Mouse (Mus musculus) liver, embryonic 16.5 days (tissue): ENCODE results near the gene Pitpnc1. TPM values are rescaled to one million over a fixed set of nuclear protein-coding genes. Genes with fewer than 3 reads are reported as not detected.
A peak's percentile ranks its signal among the peaks of the same experiment; 100 is the strongest.
"Not testable (repeated sequence)": the region's sequence is repeated elsewhere in the genome, so short reads cannot be mapped to it uniquely, and the experiment has no call there.

Experiments
- ATAC-seq: fragments of 200-750 bp; cut with Nextera tagmentation; 2 replicates; pipeline ENCODE4 v1.8.0; 2017; ENCODE audit warnings: low read depth, mild to moderate bottlenecking, moderate number of reproducible peaks, moderate library complexity
- H3K27ac ChIP-seq: fragments of 300-500 bp; sonication (generic); 2 replicates; pipeline ENCODE4 v1.5.1; 2014; ENCODE audit warnings: mild to moderate bottlenecking, low read length
- H3K27me3 ChIP-seq: fragments of 300-500 bp; sonication (generic); 2 replicates; pipeline ENCODE4 v1.6.1; 2014; ENCODE audit warnings: low read depth, low read length, mixed read lengths; ENCODE audit not compliant: control insufficient read depth, insufficient read depth
- H3K36me3 ChIP-seq: fragments of 300-500 bp; sonication (generic); 2 replicates; pipeline ENCODE4 v1.6.1; 2014; ENCODE audit warnings: mild to moderate bottlenecking; ENCODE audit not compliant: control insufficient read depth, insufficient read depth
- H3K4me1 ChIP-seq: fragments of 300-500 bp; sonication (generic); 2 replicates; pipeline ENCODE4 v1.6.1; 2014; ENCODE audit warnings: low read depth, low read length, mixed read lengths; ENCODE audit not compliant: control insufficient read depth
- H3K4me2 ChIP-seq: fragments of 300-500 bp; sonication (generic); 2 replicates; pipeline ENCODE4 v1.6.1; 2014; ENCODE audit warnings: low read depth, low read length, mixed read lengths
- H3K4me3 ChIP-seq: fragments of 300-500 bp; sonication (generic); 2 replicates; pipeline ENCODE4 v1.5.1; 2014; ENCODE audit warnings: low read depth, mild to moderate bottlenecking, low read length
- H3K9ac ChIP-seq: fragments of 300-500 bp; sonication (generic); 2 replicates; pipeline ENCODE4 v1.6.1; 2014; ENCODE audit warnings: low read depth, low read length
- H3K9me3 ChIP-seq: fragments of 300-500 bp; sonication (generic); replicated peaks from 2 replicates; pipeline ENCODE4 v1.6.1; 2016; ENCODE audit warnings: low read length; ENCODE audit not compliant: control insufficient read depth
- WGBS: fragments of 180-500 bp; shearing (Covaris S2); extraction: QIAGEN DNeasy Blood & Tissue Kit; methylation state at CpG from one replicate; pipeline ENCODE4 v1.1.7; 2014; ENCODE audit not compliant: insufficient replicate concordance; 5-methylcytosine and 5-hydroxymethylcytosine counted together
- polyA plus RNA-seq: library from polyadenylated mRNA; unstranded; fragments of >200 nt; fragmentation: Nextera tagmentation; extraction: Ambion mirVana; gene quantifications from 2 replicates; pipeline ENCODE4 v1.2.1, GENCODE M21; 2015

Pitpnc1 gene
- polyA plus RNA-seq, 1 experiment from 2014 or later: 7.6 TPM

- H3K27ac ChIP-seq, H3K36me3 ChIP-seq, H3K27me3 ChIP-seq, H3K9me3 ChIP-seq, H3K4me1 ChIP-seq, H3K4me2 ChIP-seq, H3K9ac ChIP-seq, ATAC-seq, H3K4me3 ChIP-seq: not testable (repeated sequence)
- 75% methylated on average over 3 of the region's 4 CpGs for whole genome bisulfite sequencing
Observed at GRCm38 (mm10) chr11:107504364-107504763, 33.9 kb upstream of the Pitpnc1 start.

- WGBS: 71% methylated on average over 8 of the region's 8 CpGs
- Histone ChIP-seq H3K27me3 (no peaks in the 10 kb centered on the region), H3K27ac (no peak overlapping the region), H3K9ac (no peak overlapping the region), H3K9me3 (no peaks in the 10 kb centered on the region), H3K4me3 (no peak overlapping the region), H3K4me2 (no peak overlapping the region), H3K36me3 (peaks cover 5% of the 10 kb centered on the region), H3K4me1 (no peaks in the 10 kb centered on the region)
- ATAC-seq: no peak
Observed at GRCm38 (mm10) chr11:107502801-107503200, 32.3 kb upstream of the Pitpnc1 start.

- no peaks in the 10 kb centered on the region for H3K27me3 ChIP-seq
- peaks cover 11% of the 10 kb centered on the region for H3K4me1 ChIP-seq
- WGBS: 80% methylated on average over 3 of the region's 3 CpGs
- H3K9ac ChIP-seq: no peak overlapping the region
- H3K4me2 ChIP-seq: no peak overlapping the region
- H3K36me3 ChIP-seq: peaks cover 28% of the 10 kb centered on the region
- ATAC-seq: no peak
- no peak overlapping the region for H3K4me3 ChIP-seq
- H3K27ac ChIP-seq: no peak overlapping the region
- no peaks in the 10 kb centered on the region for H3K9me3 ChIP-seq
Observed at GRCm38 (mm10) chr11:107484341-107484740, 13.8 kb upstream of the Pitpnc1 start.

GRCm38 (mm10) chr11:107479862-107480203 is 9.3 kb upstream of the Pitpnc1 start:
- WGBS: 0% methylated on average over 10 of the region's 10 CpGs
- H3K27ac ChIP-seq: peak overlapping the region; percentile 86

GRCm38 (mm10) chr11:107479053-107479861 is 8.8 kb upstream of the Pitpnc1 start, which contains the start of gene Psmd12:
TSS of gene Psmd12 (plus strand) at chr11:107479484.
- Histone ChIP-seq H3K27me3 (no peaks in the 10 kb centered on the region), H3K4me1 (peaks cover 11% of the 10 kb centered on the region), H3K36me3 (no peaks in the 10 kb centered on the region), H3K4me2 (peak within 1 kb of the TSS; percentile 75), H3K9ac (peak within 1 kb of the TSS; percentile 97), H3K9me3 (no peaks in the 10 kb centered on the region), H3K27ac (peak within 1 kb of the TSS; percentile 86), H3K4me3 (peak within 1 kb of the TSS; percentile 98)
- WGBS: under 1% methylated on average over 51 of the region's 51 CpGs
- peak; percentile 98 for ATAC-seq

More at GRCm38 (mm10) chr11:107479862-107480203, 9.3 kb upstream of the Pitpnc1 start:
- no peaks in the 10 kb centered on the region for H3K27me3 ChIP-seq
- peak overlapping the region; percentile 98 for H3K4me3 ChIP-seq
- H3K4me2 ChIP-seq: peak overlapping the region; percentile 61
- no peak for ATAC-seq
- peaks cover 11% of the 10 kb centered on the region for H3K4me1 ChIP-seq
- H3K9ac ChIP-seq: peak overlapping the region; percentile 97
- H3K36me3 ChIP-seq: no peaks in the 10 kb centered on the region; the same call in 1 of the 2 replicates
- H3K9me3 ChIP-seq: no peaks in the 10 kb centered on the region

- no peak overlapping the region for H3K4me3 ChIP-seq
- H3K27me3 ChIP-seq: no peaks in the 10 kb centered on the region
- WGBS: 16% methylated on average over 8 of the region's 8 CpGs
- H3K9me3 ChIP-seq: no peaks in the 10 kb centered on the region
- peaks cover 15% of the 10 kb centered on the region for H3K4me1 ChIP-seq
- no peak overlapping the region for H3K4me2 ChIP-seq
- no peak for ATAC-seq
- no peak overlapping the region for H3K27ac ChIP-seq
- no peaks in the 10 kb centered on the region for H3K36me3 ChIP-seq
- H3K9ac ChIP-seq: no peak overlapping the region
Observed at GRCm38 (mm10) chr11:107473137-107473820, 2.8 kb upstream of the Pitpnc1 start.

- ATAC-seq: no peak
- H3K36me3 ChIP-seq: no peaks in the 10 kb centered on the region
- no peaks in the 10 kb centered on the region for H3K9me3 ChIP-seq
- H3K9ac ChIP-seq: no peak overlapping the region
- no peak overlapping the region for H3K4me2 ChIP-seq
- H3K4me1 ChIP-seq: peaks cover 23% of the 10 kb centered on the region
- 85% methylated on average over 3 of the region's 3 CpGs for WGBS
- H3K4me3 ChIP-seq: no peak overlapping the region
- no peak overlapping the region for H3K27ac ChIP-seq
- H3K27me3 ChIP-seq: no peaks in the 10 kb centered on the region
Observed at GRCm38 (mm10) chr11:107472304-107472703, 1.8 kb upstream of the Pitpnc1 start.

- ATAC-seq: no peak
- WGBS: 3% methylated on average over 11 of the region's 11 CpGs
- H3K27me3 ChIP-seq: no peaks in the 10 kb centered on the region
Observed at GRCm38 (mm10) chr11:107471071-107471720, 697 bp upstream of the Pitpnc1 start.

More at GRCm38 (mm10) chr11:107471071-107471720, 697 bp upstream of the Pitpnc1 start:
- Histone ChIP-seq H3K9ac (peak overlapping the region; percentile 77), H3K4me1 (peaks cover 34% of the 10 kb centered on the region), H3K4me3 (peak overlapping the region; percentile 71), H3K4me2 (peak overlapping the region; percentile 99), H3K27ac (peak overlapping the region; percentile 96), H3K9me3 (no peaks in the 10 kb centered on the region), H3K36me3 (no peaks in the 10 kb centered on the region)
